Mouse (Mus musculus): ENCODE measurements around the gene Xxylt1. TPM values are rescaled to one million over a fixed set of nuclear protein-coding genes. Genes with fewer than 3 reads are reported as not detected.

The Xxylt1 gene
- total RNA-seq, 1 experiment, result 22.6 TPM

DNA sequence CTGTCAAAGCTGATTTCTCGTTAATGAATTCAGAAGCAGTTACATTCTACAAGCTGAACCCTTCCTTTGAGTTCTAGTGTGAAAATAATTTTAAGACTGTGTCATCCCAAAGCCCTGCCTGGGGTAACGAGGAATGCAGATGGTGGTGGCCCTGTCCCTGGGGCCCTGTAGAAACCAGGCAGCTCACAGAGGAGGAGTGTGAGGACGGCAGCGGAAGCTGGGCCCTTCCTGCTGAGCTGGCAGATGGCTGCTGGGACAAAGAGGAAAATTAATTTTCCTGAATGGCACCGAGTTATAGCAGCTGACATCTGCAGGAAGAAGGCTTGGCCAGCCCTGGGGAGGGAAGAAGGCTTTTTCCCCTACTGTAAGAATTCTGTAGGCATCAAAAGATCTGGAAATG, 88.7 kb downstream of the Xxylt1 start:
- H3K4me3 ChIP-seq (ENCODE audit: insufficient read depth in 1 of 2, low read depth in 1 of 2, low read length in 2 of 2, poor library complexity in 1 of 2, severe bottlenecking in 1 of 2), result no peak overlapping the region
- DNase-seq (ENCODE audit: low read depth, low spot score), result no peak
- H3K9ac ChIP-seq (ENCODE audit: insufficient read depth, low read depth, low read length, poor library complexity, severe bottlenecking), result no peak overlapping the region
- H3K36me3 ChIP-seq (ENCODE audit: control insufficient read depth, insufficient read depth, low read length, poor library complexity, severe bottlenecking), result no peaks in the 10 kb centered on the region
- TF ChIP-seq ZNF384 (IDR thresholded peaks at IDR 0.05; ENCODE audit: low read depth, low read length) (no peak), MAFK (IDR thresholded peaks at IDR 0.05; ENCODE audit: insufficient read depth, low read depth, low read length) (no peak), ZC3H11A (IDR thresholded peaks at IDR 0.05; ENCODE audit: borderline replicate concordance, low read depth, low read length) (no peak), CHD2 (IDR thresholded peaks at IDR 0.05; ENCODE audit: low read depth, low read length) (no peak), HCFC1 (IDR thresholded peaks at IDR 0.05; ENCODE audit: borderline replicate concordance, insufficient read depth, low read length) (no peak)
- in situ Hi-C loops (cut with MboI; ENCODE audit: low sequenced_read_pairs in 2 of 2, unreplicated experiment in 2 of 2), result no loop called here
- H3K27ac ChIP-seq (ENCODE audit: insufficient read depth, low read depth, low read length, poor library complexity, severe bottlenecking), result no peak overlapping the region
- H3K4me1 ChIP-seq (ENCODE audit: control insufficient read depth in 2 of 2, insufficient read depth in 2 of 2, low read length in 2 of 2, poor library complexity in 1 of 2), result peaks cover 0 to 5% of the 10 kb centered on the region in 2 experiments; a peak in 2 of 4 replicates
- H3K9me3 ChIP-seq (ENCODE audit: control insufficient read depth, insufficient read depth, low read depth, low read length), result no peaks in the 10 kb centered on the region

DNA sequence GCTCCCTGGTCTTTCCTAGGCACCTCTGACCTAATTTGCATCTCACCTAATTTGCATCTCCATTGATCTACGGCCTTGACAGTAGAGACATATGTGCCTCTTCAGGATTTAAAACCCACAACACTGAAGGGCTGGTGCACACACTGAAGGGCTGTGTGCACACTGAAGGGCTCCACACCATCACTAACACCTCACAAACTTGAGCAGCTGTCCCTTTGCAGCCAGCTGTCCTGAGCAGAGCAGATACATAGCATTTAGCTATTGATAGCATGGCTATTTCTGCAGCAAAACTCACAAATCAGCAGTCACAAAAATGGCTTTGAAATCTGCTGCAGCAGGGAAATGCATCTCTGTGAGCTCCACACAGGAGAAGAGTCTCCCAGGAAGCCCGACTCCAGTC, 90.6 kb downstream of the Xxylt1 start:
- Histone ChIP-seq H3K27ac (ENCODE audit: insufficient read depth, low read depth, low read length, poor library complexity, severe bottlenecking) (no peak overlapping the region), H3K4me1 (ENCODE audit: control insufficient read depth in 2 of 2, insufficient read depth in 2 of 2, low read length in 2 of 2, poor library complexity in 1 of 2) (peaks cover 0 to 6% of the 10 kb centered on the region in 2 experiments; a peak in 2 of 4 replicates), H3K9me3 (ENCODE audit: control insufficient read depth, insufficient read depth, low read depth, low read length) (no peaks in the 10 kb centered on the region), H3K9ac (ENCODE audit: insufficient read depth, low read depth, low read length, poor library complexity, severe bottlenecking) (no peak overlapping the region), H3K36me3 (ENCODE audit: control insufficient read depth, insufficient read depth, low read length, poor library complexity, severe bottlenecking) (no peaks in the 10 kb centered on the region), H3K4me3 (ENCODE audit: insufficient read depth in 1 of 2, low read depth in 1 of 2, low read length in 2 of 2, poor library complexity in 1 of 2, severe bottlenecking in 1 of 2) (no peak overlapping the region)
- TF ChIP-seq ZC3H11A (IDR thresholded peaks at IDR 0.05; ENCODE audit: borderline replicate concordance, low read depth, low read length) (no peak), HCFC1 (IDR thresholded peaks at IDR 0.05; ENCODE audit: borderline replicate concordance, insufficient read depth, low read length) (no peak), ZNF384 (IDR thresholded peaks at IDR 0.05; ENCODE audit: low read depth, low read length) (no peak), MAFK (IDR thresholded peaks at IDR 0.05; ENCODE audit: insufficient read depth, low read depth, low read length) (no peak), CHD2 (IDR thresholded peaks at IDR 0.05; ENCODE audit: low read depth, low read length) (no peak)
- no peak for DNase-seq (ENCODE audit: low read depth, low spot score)
- in situ Hi-C loops (cut with MboI; ENCODE audit: low sequenced_read_pairs in 2 of 2, unreplicated experiment in 2 of 2), result no loop called here

DNA sequence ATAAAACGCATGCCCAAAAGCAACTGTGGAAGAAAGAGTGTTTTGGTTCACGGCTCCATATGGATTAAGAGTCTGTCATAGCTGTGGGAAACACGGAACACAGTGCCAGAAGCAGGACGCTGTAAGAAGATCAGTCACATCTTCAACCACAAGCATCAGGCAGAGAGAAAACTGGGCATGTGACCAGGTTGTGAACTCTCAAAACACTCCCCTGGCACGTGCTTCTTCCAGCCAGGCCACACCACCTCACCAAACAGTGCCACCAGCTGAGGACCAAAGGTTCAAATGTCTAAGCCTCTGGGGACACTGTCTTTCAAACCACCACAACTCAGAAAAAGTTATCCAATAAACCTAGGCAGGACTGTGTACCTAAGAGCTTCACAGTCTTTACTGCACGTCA, 93.0 kb downstream of the Xxylt1 start:
- Histone ChIP-seq H3K36me3 (ENCODE audit: control insufficient read depth, insufficient read depth, low read length, poor library complexity, severe bottlenecking) (no peaks in the 10 kb centered on the region), H3K9ac (ENCODE audit: insufficient read depth, low read depth, low read length, poor library complexity, severe bottlenecking) (no peak overlapping the region), H3K9me3 (ENCODE audit: control insufficient read depth, insufficient read depth, low read depth, low read length) (no peaks in the 10 kb centered on the region), H3K4me3 (ENCODE audit: insufficient read depth in 1 of 2, low read depth in 1 of 2, low read length in 2 of 2, poor library complexity in 1 of 2, severe bottlenecking in 1 of 2) (no peak overlapping the region), H3K4me1 (ENCODE audit: control insufficient read depth in 2 of 2, insufficient read depth in 2 of 2, low read length in 2 of 2, poor library complexity in 1 of 2) (peaks cover 0 to 6% of the 10 kb centered on the region in 2 experiments; a peak in 2 of 4 replicates), H3K27ac (ENCODE audit: insufficient read depth, low read depth, low read length, poor library complexity, severe bottlenecking) (no peak overlapping the region)
- TF ChIP-seq CHD2 (IDR thresholded peaks at IDR 0.05; ENCODE audit: low read depth, low read length) (no peak), MAFK (IDR thresholded peaks at IDR 0.05; ENCODE audit: insufficient read depth, low read depth, low read length) (no peak), ZNF384 (IDR thresholded peaks at IDR 0.05; ENCODE audit: low read depth, low read length) (no peak), HCFC1 (IDR thresholded peaks at IDR 0.05; ENCODE audit: borderline replicate concordance, insufficient read depth, low read length) (no peak), ZC3H11A (IDR thresholded peaks at IDR 0.05; ENCODE audit: borderline replicate concordance, low read depth, low read length) (no peak)
- in situ Hi-C loops (cut with MboI; ENCODE audit: low sequenced_read_pairs in 2 of 2, unreplicated experiment in 2 of 2), result no loop called here
- no peak for DNase-seq (ENCODE audit: low read depth, low spot score)

DNA sequence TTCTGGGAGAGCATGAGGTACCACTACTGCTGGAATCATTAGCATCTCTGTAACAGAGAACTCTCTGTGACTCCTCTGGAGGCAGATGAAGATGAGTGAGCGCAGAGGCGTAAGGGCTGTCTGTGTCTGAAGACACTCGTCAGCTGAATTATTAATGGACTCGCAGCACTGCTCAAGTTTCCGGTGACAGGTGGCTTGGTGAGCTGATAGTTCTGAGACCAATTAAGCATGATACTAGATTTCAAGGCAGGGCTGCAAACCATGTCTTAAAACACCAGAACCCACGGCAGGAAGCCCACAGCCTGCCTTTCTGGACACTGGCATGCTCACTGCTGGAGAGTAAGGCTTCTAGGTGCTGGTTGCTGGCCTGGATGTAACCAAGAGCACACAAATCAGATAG, 93.5 kb downstream of the Xxylt1 start:
- no peak for DNase-seq (ENCODE audit: low read depth, low spot score)
- in situ Hi-C loops (cut with MboI; ENCODE audit: low sequenced_read_pairs in 2 of 2, unreplicated experiment in 2 of 2), result no loop called here
- no peak overlapping the region for H3K27ac ChIP-seq (ENCODE audit: insufficient read depth, low read depth, low read length, poor library complexity, severe bottlenecking)
- H3K9me3 ChIP-seq (ENCODE audit: control insufficient read depth, insufficient read depth, low read depth, low read length), result no peaks in the 10 kb centered on the region
- no peaks in the 10 kb centered on the region for H3K36me3 ChIP-seq (ENCODE audit: control insufficient read depth, insufficient read depth, low read length, poor library complexity, severe bottlenecking)
- peaks cover 0 to 6% of the 10 kb centered on the region in 2 experiments; a peak in 2 of 4 replicates for H3K4me1 ChIP-seq (ENCODE audit: control insufficient read depth in 2 of 2, insufficient read depth in 2 of 2, low read length in 2 of 2, poor library complexity in 1 of 2)
- H3K4me3 ChIP-seq (ENCODE audit: insufficient read depth in 1 of 2, low read depth in 1 of 2, low read length in 2 of 2, poor library complexity in 1 of 2, severe bottlenecking in 1 of 2), result no peak overlapping the region
- no peak overlapping the region for H3K9ac ChIP-seq (ENCODE audit: insufficient read depth, low read depth, low read length, poor library complexity, severe bottlenecking)
- TF ChIP-seq CHD2 (IDR thresholded peaks at IDR 0.05; ENCODE audit: low read depth, low read length), result no peak
- no peak for TF ChIP-seq HCFC1 (IDR thresholded peaks at IDR 0.05; ENCODE audit: borderline replicate concordance, insufficient read depth, low read length)
- TF ChIP-seq MAFK (IDR thresholded peaks at IDR 0.05; ENCODE audit: insufficient read depth, low read depth, low read length), result no peak
- no peak for TF ChIP-seq ZC3H11A (IDR thresholded peaks at IDR 0.05; ENCODE audit: borderline replicate concordance, low read depth, low read length)
- no peak for TF ChIP-seq ZNF384 (IDR thresholded peaks at IDR 0.05; ENCODE audit: low read depth, low read length)
